Mouse (Mus musculus): Measurements from ENCODE around the gene Hdac7. TPM values are rescaled to one million over a fixed set of nuclear protein-coding genes. Genes with fewer than 3 reads are reported as not detected.
A peak's percentile ranks its signal among the peaks of the same experiment; 100 is the strongest.

Hdac7 gene
- polyA plus RNA-seq, 1 experiment from 2014 or later, result 34.1 TPM

DNA sequence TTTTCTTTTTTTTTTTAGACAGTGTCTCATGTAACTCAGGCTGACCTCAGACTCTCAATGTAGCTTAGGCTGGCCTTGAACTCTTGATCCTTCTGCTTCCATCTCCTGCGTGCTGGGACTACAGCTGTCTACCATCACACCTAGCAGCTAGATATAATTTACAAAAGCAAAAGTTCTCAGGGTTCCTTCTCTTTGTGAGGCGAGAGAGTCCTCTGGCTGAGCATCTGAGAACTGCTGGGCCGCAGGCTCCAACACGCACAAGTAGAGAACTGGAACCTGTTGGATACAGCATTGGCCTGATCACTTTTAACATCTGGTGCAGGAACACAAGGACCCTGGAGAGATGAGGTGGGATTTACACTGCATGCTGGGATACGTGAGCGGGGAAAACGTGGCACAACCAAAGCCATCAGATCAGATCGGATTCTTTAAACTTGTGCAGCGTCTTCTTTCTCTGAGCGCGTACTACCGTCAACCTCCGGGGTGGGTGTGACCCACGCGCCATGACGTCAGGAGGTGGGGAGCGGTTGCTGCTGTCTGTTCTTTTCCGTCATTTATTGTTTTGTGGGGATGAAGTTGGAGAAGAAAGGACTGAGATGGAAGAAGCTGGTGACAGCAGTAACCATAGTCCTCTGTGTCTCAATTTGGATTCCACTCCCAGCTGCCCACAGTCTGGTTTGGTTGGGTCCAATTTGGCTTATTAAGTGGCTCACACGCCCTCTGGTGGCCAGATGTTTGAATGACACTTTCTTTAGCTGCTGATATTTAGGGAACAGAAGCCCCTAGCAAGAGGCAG lies 5.0 kb upstream of the Hdac7 start:
- Histone ChIP-seq H3K27me3 (ENCODE audit: control insufficient read depth, insufficient read depth, low read length) (no peaks in the 10 kb centered on the region), H3K9ac (ENCODE audit: low read depth, low read length) (peak overlapping the region; percentile 28; the same call in 1 of the 2 replicates), H3K27ac (ENCODE audit: low read depth, low read length) (no peak overlapping the region), H3K36me3 (ENCODE audit: control insufficient read depth, insufficient read depth, low read length) (no peaks in the 10 kb centered on the region), H3K9me3 (ENCODE audit: control insufficient read depth, low read length) (no peaks in the 10 kb centered on the region), H3K4me3 (ENCODE audit: low read length) (peak overlapping the region; percentile 31), H3K4me2 (replicated peaks; ENCODE audit: low read depth, low read length) (peak overlapping the region; percentile 65), H3K4me1 (ENCODE audit: control insufficient read depth, insufficient read depth, low read length) (no peaks in the 10 kb centered on the region)
- 9% methylated on average over 19 of the region's 19 CpGs for WGBS
- peak; percentile 76 for ATAC-seq (ENCODE audit: low FRiP score, low TSS enrichment)

DNA sequence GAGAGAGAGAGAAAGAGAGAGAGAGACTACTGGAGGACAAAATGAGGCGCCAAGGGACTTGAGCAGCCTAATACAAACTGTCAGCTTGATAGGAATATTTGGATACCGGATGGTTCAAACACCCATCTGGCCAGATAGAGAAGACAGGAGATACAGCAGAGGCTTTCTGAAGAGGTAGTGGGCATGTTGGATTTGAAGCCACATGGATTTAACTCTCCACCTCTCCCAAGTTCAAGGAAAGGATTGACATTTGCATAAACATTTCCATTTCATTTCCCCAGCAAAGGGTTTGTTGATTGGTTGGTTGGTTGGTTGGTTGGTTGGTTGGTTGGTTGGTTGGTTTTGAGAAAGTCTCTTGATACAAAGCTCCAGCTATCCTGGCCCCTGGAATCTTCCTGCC lies 3.6 kb upstream of the Hdac7 start:
- no peak overlapping the region for H3K4me3 ChIP-seq (ENCODE audit: low read length)
- WGBS, result 98% methylated on average over 2 of the region's 2 CpGs
- no peak overlapping the region for H3K27ac ChIP-seq (ENCODE audit: low read depth, low read length)
- H3K36me3 ChIP-seq (ENCODE audit: control insufficient read depth, insufficient read depth, low read length), result no peaks in the 10 kb centered on the region
- ATAC-seq (ENCODE audit: low FRiP score, low TSS enrichment), result no peak
- H3K9ac ChIP-seq (ENCODE audit: low read depth, low read length), result no peak overlapping the region
- no peaks in the 10 kb centered on the region for H3K9me3 ChIP-seq (ENCODE audit: control insufficient read depth, low read length)
- H3K4me1 ChIP-seq (ENCODE audit: control insufficient read depth, insufficient read depth, low read length), result no peaks in the 10 kb centered on the region; the same call in 1 of the 2 replicates
- H3K4me2 ChIP-seq (replicated peaks; ENCODE audit: low read depth, low read length), result no peak overlapping the region
- no peaks in the 10 kb centered on the region for H3K27me3 ChIP-seq (ENCODE audit: control insufficient read depth, insufficient read depth, low read length)

DNA sequence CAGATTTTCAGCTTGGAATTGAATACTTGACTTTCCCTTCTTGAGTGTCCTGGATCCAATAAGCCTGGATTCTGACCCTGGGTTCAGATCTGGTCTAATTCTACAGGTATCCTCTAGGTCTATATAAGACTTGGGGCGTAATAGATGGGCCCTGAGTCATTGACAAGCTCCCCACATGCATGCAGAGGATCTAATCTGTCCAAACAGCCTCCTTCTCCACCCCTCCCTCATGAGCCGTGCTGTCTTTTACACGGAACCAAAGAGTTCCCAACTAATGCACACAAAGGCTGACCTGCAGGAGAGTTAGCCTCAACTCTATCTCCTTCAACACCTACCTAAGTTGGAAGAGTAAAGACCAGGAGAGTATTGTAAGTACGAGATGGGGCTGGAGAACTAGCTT lies 3.0 kb upstream of the Hdac7 start:
- no peak overlapping the region for H3K9ac ChIP-seq (ENCODE audit: low read depth, low read length)
- H3K36me3 ChIP-seq (ENCODE audit: control insufficient read depth, insufficient read depth, low read length), result no peaks in the 10 kb centered on the region
- no peak overlapping the region for H3K4me2 ChIP-seq (replicated peaks; ENCODE audit: low read depth, low read length)
- no peaks in the 10 kb centered on the region; the same call in 1 of the 2 replicates for H3K4me1 ChIP-seq (ENCODE audit: control insufficient read depth, insufficient read depth, low read length)
- H3K27me3 ChIP-seq (ENCODE audit: control insufficient read depth, insufficient read depth, low read length), result no peaks in the 10 kb centered on the region
- no peak overlapping the region for H3K4me3 ChIP-seq (ENCODE audit: low read length)
- no peak for ATAC-seq (ENCODE audit: low FRiP score, low TSS enrichment)
- 90% methylated on average over 4 of the region's 4 CpGs for WGBS
- no peaks in the 10 kb centered on the region for H3K9me3 ChIP-seq (ENCODE audit: control insufficient read depth, low read length)
- H3K27ac ChIP-seq (ENCODE audit: low read depth, low read length), result no peak overlapping the region

DNA sequence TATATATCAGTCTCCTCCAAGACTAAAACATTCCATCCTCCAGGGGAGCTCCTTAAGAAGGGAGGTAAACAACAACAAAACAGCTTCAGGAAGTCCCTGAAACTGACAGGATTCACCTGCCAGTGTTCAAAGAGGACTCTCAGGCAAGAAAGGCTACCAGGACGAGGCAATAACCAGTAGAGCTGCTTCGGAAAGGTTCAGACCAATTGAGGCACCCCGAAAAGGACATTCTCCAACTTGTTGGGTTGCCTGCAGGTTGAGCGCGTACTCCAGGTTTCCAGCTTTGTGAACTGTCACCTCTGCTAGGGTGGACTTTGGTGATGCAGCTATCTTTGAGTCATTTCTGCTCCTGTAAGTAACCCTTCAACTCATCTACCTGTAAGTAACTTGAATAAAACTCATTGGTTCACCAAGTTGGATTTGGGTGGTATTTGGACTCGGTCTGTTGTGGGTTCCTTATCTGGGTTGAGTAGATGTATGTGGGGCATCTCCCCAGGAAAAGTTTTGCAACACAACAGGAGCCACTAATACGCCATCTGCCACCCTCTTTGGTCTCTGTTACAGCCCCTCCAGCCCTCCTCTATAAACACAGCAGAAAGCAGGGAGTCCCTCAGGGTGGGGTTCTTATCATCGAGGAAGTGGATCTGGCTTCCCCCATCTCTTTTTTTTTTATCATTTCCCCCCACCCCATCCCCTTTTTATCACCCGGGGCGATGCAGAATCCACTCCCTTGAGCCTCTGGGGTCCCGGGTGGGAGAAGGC lies 2.0 kb upstream of the Hdac7 start:
- ATAC-seq (ENCODE audit: low FRiP score, low TSS enrichment), result no peak
- H3K4me2 ChIP-seq (replicated peaks; ENCODE audit: low read depth, low read length), result no peak overlapping the region
- no peak overlapping the region for H3K9ac ChIP-seq (ENCODE audit: low read depth, low read length)
- no peaks in the 10 kb centered on the region; the same call in 1 of the 2 replicates for H3K4me1 ChIP-seq (ENCODE audit: control insufficient read depth, insufficient read depth, low read length)
- no peaks in the 10 kb centered on the region for H3K9me3 ChIP-seq (ENCODE audit: control insufficient read depth, low read length)
- no peaks in the 10 kb centered on the region for H3K27me3 ChIP-seq (ENCODE audit: control insufficient read depth, insufficient read depth, low read length)
- 88% methylated on average over 11 of the region's 11 CpGs for WGBS
- H3K36me3 ChIP-seq (ENCODE audit: control insufficient read depth, insufficient read depth, low read length), result no peaks in the 10 kb centered on the region
- H3K27ac ChIP-seq (ENCODE audit: low read depth, low read length), result no peak overlapping the region
- no peak overlapping the region for H3K4me3 ChIP-seq (ENCODE audit: low read length)

DNA sequence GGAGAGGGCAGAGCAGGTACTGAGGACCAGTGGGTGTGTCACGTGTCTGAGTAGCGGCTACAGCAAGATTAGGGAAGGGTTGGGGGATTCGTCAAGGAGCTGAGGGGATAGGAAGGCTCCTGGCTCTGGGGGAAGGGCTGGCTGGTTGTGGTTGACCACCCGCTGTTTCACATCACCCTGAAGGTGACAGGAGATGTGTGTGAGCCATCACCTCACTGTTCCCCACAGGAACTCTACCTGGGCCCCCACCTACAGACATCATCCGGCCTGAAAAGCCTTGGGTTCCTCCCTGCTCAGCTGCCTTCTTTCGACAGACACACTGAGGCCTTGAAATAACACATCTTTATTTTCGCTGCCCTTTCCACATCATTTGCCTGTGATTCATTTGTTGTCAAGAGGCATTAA lies 1.1 kb downstream of the Hdac7 start:
- H3K4me2 ChIP-seq (replicated peaks; ENCODE audit: low read depth, low read length), result no peak overlapping the region
- no peak overlapping the region for H3K4me3 ChIP-seq (ENCODE audit: low read length)
- no peak overlapping the region for H3K27ac ChIP-seq (ENCODE audit: low read depth, low read length)
- H3K36me3 ChIP-seq (ENCODE audit: control insufficient read depth, insufficient read depth, low read length), result no peaks in the 10 kb centered on the region
- H3K4me1 ChIP-seq (ENCODE audit: control insufficient read depth, insufficient read depth, low read length), result peaks cover 22% of the 10 kb centered on the region
- H3K9ac ChIP-seq (ENCODE audit: low read depth, low read length), result no peak overlapping the region
- H3K9me3 ChIP-seq (ENCODE audit: control insufficient read depth, low read length), result no peaks in the 10 kb centered on the region
- WGBS, result 44% methylated on average over 7 of the region's 7 CpGs
- H3K27me3 ChIP-seq (ENCODE audit: control insufficient read depth, insufficient read depth, low read length), result no peaks in the 10 kb centered on the region
- no peak for ATAC-seq (ENCODE audit: low FRiP score, low TSS enrichment)

DNA sequence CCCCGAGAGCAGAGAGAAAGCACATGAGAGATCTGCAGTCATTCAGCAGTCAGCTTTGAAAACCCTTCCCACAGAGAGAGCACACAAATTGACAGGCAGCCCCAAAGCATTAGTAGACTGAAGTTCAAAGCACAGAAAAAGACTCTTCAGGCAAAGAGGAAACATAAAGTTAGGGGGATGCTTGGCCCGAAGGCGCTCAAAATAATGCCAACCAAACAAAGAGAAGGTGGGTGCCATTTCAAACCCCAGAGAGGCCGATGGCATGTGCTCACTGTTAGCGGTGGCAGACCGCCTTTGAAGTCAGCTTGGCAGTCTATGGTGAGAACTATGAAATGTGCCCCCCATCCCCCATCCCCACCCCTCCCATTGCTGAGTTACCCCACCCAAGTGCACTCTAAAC lies 2.2 kb downstream of the Hdac7 start:
- Histone ChIP-seq H3K4me3 (ENCODE audit: low read length) (no peak overlapping the region), H3K4me2 (replicated peaks; ENCODE audit: low read depth, low read length) (no peak overlapping the region), H3K9me3 (ENCODE audit: control insufficient read depth, low read length) (no peaks in the 10 kb centered on the region), H3K9ac (ENCODE audit: low read depth, low read length) (no peak overlapping the region), H3K27ac (ENCODE audit: low read depth, low read length) (no peak overlapping the region), H3K4me1 (ENCODE audit: control insufficient read depth, insufficient read depth, low read length) (peaks cover 33% of the 10 kb centered on the region), H3K27me3 (ENCODE audit: control insufficient read depth, insufficient read depth, low read length) (no peaks in the 10 kb centered on the region), H3K36me3 (ENCODE audit: control insufficient read depth, insufficient read depth, low read length) (no peaks in the 10 kb centered on the region)
- 89% methylated on average over 6 of the region's 6 CpGs for whole genome bisulfite sequencing
- ATAC-seq (ENCODE audit: low FRiP score, low TSS enrichment), result no peak

DNA sequence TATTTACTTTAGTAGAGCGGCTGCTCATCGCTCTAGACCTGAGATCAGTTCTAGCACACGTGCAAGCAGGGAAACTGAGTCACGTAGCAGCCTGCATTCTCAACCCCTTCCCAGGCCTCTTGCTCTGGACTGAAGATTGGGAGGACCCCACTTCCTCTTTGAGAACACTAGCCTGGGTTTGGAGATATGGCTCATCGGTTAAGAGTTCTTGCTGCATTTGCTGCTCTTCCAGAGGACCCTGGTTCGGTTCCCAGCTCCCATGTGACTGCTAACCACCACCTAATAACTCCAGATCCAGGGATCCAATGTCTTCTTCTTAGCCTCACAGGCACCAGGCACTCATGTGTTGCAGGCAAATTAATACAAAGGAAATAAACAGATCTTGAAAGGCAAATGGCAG lies 2.9 kb downstream of the Hdac7 start:
- Histone ChIP-seq H3K36me3 (ENCODE audit: control insufficient read depth, insufficient read depth, low read length) (no peaks in the 10 kb centered on the region), H3K4me3 (ENCODE audit: low read length) (no peak overlapping the region), H3K9ac (ENCODE audit: low read depth, low read length) (no peak overlapping the region), H3K4me1 (ENCODE audit: control insufficient read depth, insufficient read depth, low read length) (peaks cover 35% of the 10 kb centered on the region), H3K27ac (ENCODE audit: low read depth, low read length) (no peak overlapping the region), H3K4me2 (replicated peaks; ENCODE audit: low read depth, low read length) (no peak overlapping the region), H3K9me3 (ENCODE audit: control insufficient read depth, low read length) (no peaks in the 10 kb centered on the region), H3K27me3 (ENCODE audit: control insufficient read depth, insufficient read depth, low read length) (no peaks in the 10 kb centered on the region)
- no peak for ATAC-seq (ENCODE audit: low FRiP score, low TSS enrichment)
- 93% methylated on average over 6 of the region's 6 CpGs for WGBS

DNA sequence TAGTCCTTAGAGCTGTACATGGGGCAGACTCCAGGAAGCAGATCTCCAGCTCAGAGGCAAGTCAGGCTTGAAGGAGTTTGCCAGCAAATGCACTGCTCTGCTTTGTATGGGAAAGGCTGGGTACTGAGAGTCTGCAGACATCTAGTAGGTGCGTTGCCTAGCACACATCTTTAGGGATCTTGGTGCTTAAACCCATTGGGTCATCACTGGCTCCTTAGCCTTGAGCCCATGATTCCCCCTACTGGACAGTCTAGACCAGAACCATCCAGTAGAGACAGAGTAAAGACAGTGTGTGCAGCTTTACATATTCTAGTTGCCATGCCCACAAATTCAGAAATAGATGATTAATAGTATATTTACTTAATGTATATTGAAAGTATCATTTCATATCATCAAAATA lies 3.5 kb downstream of the Hdac7 start:
- H3K4me1 ChIP-seq (ENCODE audit: control insufficient read depth, insufficient read depth, low read length), result peaks cover 38% of the 10 kb centered on the region

DNA sequence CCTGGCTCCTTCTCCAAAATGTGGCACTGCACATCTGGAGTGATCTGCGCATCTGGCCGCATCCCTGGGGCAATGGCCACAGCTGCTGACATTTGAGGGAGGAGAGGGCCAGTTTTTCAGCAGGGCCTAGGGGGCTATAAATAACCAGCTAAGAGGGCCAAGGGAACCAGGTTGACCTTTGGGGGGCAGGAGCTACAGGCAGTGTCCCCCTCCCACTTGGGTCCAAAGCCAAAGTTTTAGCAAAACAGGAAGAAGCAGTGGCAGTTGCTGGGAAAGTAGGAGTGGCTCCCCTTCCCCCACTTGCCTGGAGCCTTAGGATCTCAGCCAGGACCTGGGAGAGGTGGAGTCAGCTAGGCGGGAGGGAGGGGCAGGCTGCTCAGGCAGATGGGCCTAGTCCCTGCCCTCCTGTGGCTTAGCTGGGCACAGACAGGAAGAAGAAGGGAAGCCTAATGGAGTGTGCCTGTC lies 4.3 kb downstream of the Hdac7 start:
- Histone ChIP-seq H3K4me1 (ENCODE audit: control insufficient read depth, insufficient read depth, low read length) (peaks cover 38% of the 10 kb centered on the region), H3K36me3 (ENCODE audit: control insufficient read depth, insufficient read depth, low read length) (no peaks in the 10 kb centered on the region), H3K9me3 (ENCODE audit: control insufficient read depth, low read length) (no peaks in the 10 kb centered on the region), H3K9ac (ENCODE audit: low read depth, low read length) (no peak overlapping the region), H3K4me2 (replicated peaks; ENCODE audit: low read depth, low read length) (no peak overlapping the region), H3K27me3 (ENCODE audit: control insufficient read depth, insufficient read depth, low read length) (no peaks in the 10 kb centered on the region), H3K4me3 (ENCODE audit: low read length) (no peak overlapping the region), H3K27ac (ENCODE audit: low read depth, low read length) (peak overlapping the region; percentile 53; the same call in 1 of the 2 replicates)
- 13% methylated on average over 3 of the region's 3 CpGs for WGBS
- ATAC-seq (ENCODE audit: low FRiP score, low TSS enrichment), result peak; percentile 80

More for the DNA sequence above, 3.5 kb downstream of the Hdac7 start:
- H3K4me2 ChIP-seq (replicated peaks; ENCODE audit: low read depth, low read length), result no peak overlapping the region
- H3K36me3 ChIP-seq (ENCODE audit: control insufficient read depth, insufficient read depth, low read length), result no peaks in the 10 kb centered on the region
- H3K9me3 ChIP-seq (ENCODE audit: control insufficient read depth, low read length), result no peaks in the 10 kb centered on the region
- no peak overlapping the region for H3K4me3 ChIP-seq (ENCODE audit: low read length)
- 83% methylated on average over 1 of the region's 1 CpGs for WGBS
- no peaks in the 10 kb centered on the region for H3K27me3 ChIP-seq (ENCODE audit: control insufficient read depth, insufficient read depth, low read length)
- no peak for ATAC-seq (ENCODE audit: low FRiP score, low TSS enrichment)
- no peak overlapping the region for H3K9ac ChIP-seq (ENCODE audit: low read depth, low read length)
- H3K27ac ChIP-seq (ENCODE audit: low read depth, low read length), result peak overlapping the region; percentile 53; the same call in 1 of the 2 replicates

Data from kidney, embryonic 14.5 days (tissue).